Mouse (Mus musculus) G1E (cell line): ENCODE data around the gene Ube2g2.

ENCODE experiments used
- CTCF ChIP-seq: IDR thresholded peaks from 2 replicates; pipeline ENCODE4 v1.5.1; 2012; ENCODE audit warnings: low read depth, low read length, inconsistent platforms, mixed read lengths
- GATA1 ChIP-seq: IDR thresholded peaks from 2 replicates; pipeline ENCODE4 v1.6.1; 2012; ENCODE audit warnings: borderline replicate concordance, low read length, inconsistent platforms, mixed read lengths
- POLR2AphosphoS5 ChIP-seq: IDR thresholded peaks from 2 replicates; pipeline ENCODE4 v1.6.1; 2012; ENCODE audit warnings: low read depth, low read length, inconsistent platforms; ENCODE audit not compliant: insufficient replicate concordance
- TAL1 ChIP-seq: conservative IDR thresholded peaks from 2 replicates; pipeline ENCODE4 v1.6.1; 2012; ENCODE audit warnings: low read depth, low read length, inconsistent platforms, mixed read lengths

- TF ChIP-seq CTCF (no peak), TAL1 (no peak), POLR2AphosphoS5 (no peak), GATA1 (no peak)
Measured at GRCm38 (mm10) chr10:77624570-77624995, 2.5 kb downstream of the Ube2g2 start.
